Mouse (Mus musculus): Measurements from ENCODE around the gene Samd15.

Samd15 gene

GRCm38 (mm10) chr12:87236882-87237483, 37.5 kb downstream of the Samd15 start:
- no peak for DNase-seq

DNA sequence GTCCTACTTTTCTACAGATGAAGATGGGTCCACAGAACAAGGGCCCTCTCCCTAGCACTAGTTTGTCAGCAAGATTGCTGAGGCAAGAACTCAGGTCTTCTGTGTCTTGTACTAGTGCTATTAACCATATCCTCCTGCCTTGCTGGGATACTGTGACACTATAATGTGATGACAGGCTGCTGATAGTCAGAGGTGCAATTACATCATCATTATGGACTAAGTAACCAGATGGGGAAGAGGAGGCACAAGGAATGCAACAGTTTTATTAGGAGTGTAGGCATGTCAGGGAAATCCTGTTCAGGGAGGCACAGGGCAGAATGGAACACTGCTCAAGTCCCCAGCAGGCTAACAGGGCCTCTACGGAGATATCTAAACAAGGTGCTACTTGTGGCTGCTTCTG, 39.1 kb downstream of the Samd15 start, which contains the start of gene Noxred1:
Gene Noxred1 (minus strand): TSS at position 101 of the 400 bp plus-strand sequence.
- no peak for DNase-seq

GRCm38 (mm10) chr12:87250161-87250560, 50.6 kb downstream of the Samd15 start:
- no peak for DNase-seq

GRCm38 (mm10) chr12:87253878-87254277, 54.4 kb downstream of the Samd15 start:
- DNase-seq = no peak

- no peak for DNase-seq
Measured at GRCm38 (mm10) chr12:87256629-87257028, 57.1 kb downstream of the Samd15 start.

DNA sequence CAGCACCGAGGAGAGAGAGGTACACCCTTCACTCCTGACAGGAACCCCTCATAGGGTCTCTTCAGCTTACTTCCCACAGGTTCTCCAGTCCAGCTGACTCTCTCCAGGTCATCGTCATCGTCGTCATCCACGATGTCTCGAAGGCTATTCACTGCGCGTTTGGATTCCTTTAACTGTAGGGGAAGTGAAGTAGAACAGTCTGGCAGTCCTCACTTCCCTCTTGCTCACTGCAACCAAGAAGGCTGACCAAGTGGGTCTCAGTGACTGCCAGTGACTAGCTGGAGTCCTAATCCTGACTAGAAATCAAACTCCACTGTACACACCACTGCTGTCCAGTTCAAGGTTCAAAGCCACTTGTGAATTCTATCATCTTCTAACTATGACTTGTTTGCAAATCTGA, 61.0 kb downstream of the Samd15 start:
- no peak for DNase-seq
